Mouse (Mus musculus) splenic B cell, adult 2 months (primary cell): ENCODE data around the gene Dhx15.

Experiments
- DNase-seq: peaks from one replicate; pipeline ENCODE4 v3.0.0-alpha.2; 2011; ENCODE audit warnings: low read depth, low spot score
- H3K27me3 ChIP-seq: 2 replicates; pipeline ENCODE4 v1.6.1; 2012; ENCODE audit warnings: mild to moderate bottlenecking, low read length, moderate library complexity, mixed read lengths; ENCODE audit not compliant: control insufficient read depth, poor library complexity, insufficient read depth, severe bottlenecking
- H3K36me3 ChIP-seq: 2 replicates; pipeline ENCODE4 v1.6.1; 2012; ENCODE audit warnings: mild to moderate bottlenecking, low read length, moderate library complexity, mixed read lengths; ENCODE audit not compliant: control insufficient read depth, poor library complexity, insufficient read depth, severe bottlenecking

The Dhx15 gene

GRCm38 (mm10) chr5:52191180-52191468 is 810 bp upstream of the Dhx15 start:
- Histone ChIP-seq H3K27me3 (no peaks in the 10 kb centered on the region), H3K36me3 (no peaks in the 10 kb centered on the region)
- DNase-seq = no peak

- Histone ChIP-seq H3K27me3 (no peaks in the 10 kb centered on the region), H3K36me3 (no peaks in the 10 kb centered on the region)
Measured at GRCm38 (mm10) chr5:52189664-52190365, 499 bp downstream of the Dhx15 start.

GRCm38 (mm10) chr5:52188206-52188605 is 2.1 kb downstream of the Dhx15 start:
- Histone ChIP-seq H3K36me3 (no peaks in the 10 kb centered on the region; the same call in 1 of the 2 replicates), H3K27me3 (no peaks in the 10 kb centered on the region)
- no peak for DNase-seq

More at GRCm38 (mm10) chr5:52189664-52190365, 499 bp downstream of the Dhx15 start:
- DNase-seq = peak; percentile 71

- H3K36me3 ChIP-seq = no peaks in the 10 kb centered on the region
Measured at GRCm38 (mm10) chr5:52177326-52177725, 13.0 kb downstream of the Dhx15 start.

GRCm38 (mm10) chr5:52168468-52168867 is 21.8 kb downstream of the Dhx15 start:
- no peaks in the 10 kb centered on the region for H3K27me3 ChIP-seq
- peaks cover 15% of the 10 kb centered on the region for H3K36me3 ChIP-seq
- peak; percentile 29 for DNase-seq

More at GRCm38 (mm10) chr5:52177326-52177725, 13.0 kb downstream of the Dhx15 start:
- DNase-seq = no peak
- H3K27me3 ChIP-seq = no peaks in the 10 kb centered on the region

GRCm38 (mm10) chr5:52149138-52149537 is 41.2 kb downstream of the Dhx15 start:
- no peak for DNase-seq
- H3K36me3 ChIP-seq = no peaks in the 10 kb centered on the region
- H3K27me3 ChIP-seq = no peaks in the 10 kb centered on the region

GRCm38 (mm10) chr5:52147141-52147540 is 43.2 kb downstream of the Dhx15 start:
- H3K27me3 ChIP-seq = no peaks in the 10 kb centered on the region
- no peak for DNase-seq
- no peaks in the 10 kb centered on the region; the same call in 1 of the 2 replicates for H3K36me3 ChIP-seq

GRCm38 (mm10) chr5:52145684-52146083 is 44.6 kb downstream of the Dhx15 start:
- Histone ChIP-seq H3K27me3 (no peaks in the 10 kb centered on the region), H3K36me3 (no peaks in the 10 kb centered on the region; the same call in 1 of the 2 replicates)
- DNase-seq = no peak

- Histone ChIP-seq H3K36me3 (no peaks in the 10 kb centered on the region; the same call in 1 of the 2 replicates), H3K27me3 (no peaks in the 10 kb centered on the region)
- DNase-seq = peak; percentile 53
Measured at GRCm38 (mm10) chr5:52141936-52142335, 48.4 kb downstream of the Dhx15 start.

GRCm38 (mm10) chr5:52138819-52139218 is 51.5 kb downstream of the Dhx15 start:
- Histone ChIP-seq H3K36me3 (no peaks in the 10 kb centered on the region; the same call in 1 of the 2 replicates), H3K27me3 (no peaks in the 10 kb centered on the region)
- DNase-seq = no peak

GRCm38 (mm10) chr5:52138134-52138533 is 52.2 kb downstream of the Dhx15 start:
- DNase-seq = peak; percentile 53
- Histone ChIP-seq H3K36me3 (no peaks in the 10 kb centered on the region), H3K27me3 (no peaks in the 10 kb centered on the region)

GRCm38 (mm10) chr5:52135460-52136141 is 54.7 kb downstream of the Dhx15 start:
- Histone ChIP-seq H3K36me3 (no peaks in the 10 kb centered on the region), H3K27me3 (no peaks in the 10 kb centered on the region)
- no peak for DNase-seq

GRCm38 (mm10) chr5:52132840-52133239 is 57.5 kb downstream of the Dhx15 start:
- peak; percentile 18 for DNase-seq
- Histone ChIP-seq H3K36me3 (no peaks in the 10 kb centered on the region), H3K27me3 (no peaks in the 10 kb centered on the region)

GRCm38 (mm10) chr5:52132092-52132491 is 58.2 kb downstream of the Dhx15 start:
- DNase-seq = peak; percentile 67
- Histone ChIP-seq H3K27me3 (no peaks in the 10 kb centered on the region), H3K36me3 (no peaks in the 10 kb centered on the region)

- no peak for DNase-seq
- no peaks in the 10 kb centered on the region for H3K36me3 ChIP-seq
- no peaks in the 10 kb centered on the region for H3K27me3 ChIP-seq
Measured at GRCm38 (mm10) chr5:52131389-52131788, 58.9 kb downstream of the Dhx15 start.
